Mouse (Mus musculus): ENCODE measurements around the gene Il23a. TPM values are rescaled to one million over a fixed set of nuclear protein-coding genes. Genes with fewer than 3 reads are reported as not detected.

Il23a gene
- total and polyA plus RNA-seq, 3 experiments: 0.32 to 3.6 (median 0.49) TPM

GRCm38 (mm10) chr10:128347541-128347940 is 49.0 kb upstream of the Il23a start:
- H3K9ac ChIP-seq (ENCODE audit: insufficient read depth, low read depth): no peak overlapping the region
- dilution Hi-C loops (cut with MboI; ENCODE audit: extremely low pct_ligation_motif_present, extremely low pct_unique_long_range_greater_than_20kb, low sequenced_read_pairs) (no loop called here), in situ Hi-C loops (cut with MboI; ENCODE audit: low pct_ligation_motif_present, low pct_unique_long_range_greater_than_20kb, low sequenced_read_pairs) (no loop called here)
- DNase-seq (ENCODE audit: extremely low read depth): no peak
- no peak overlapping the region for H3K27ac ChIP-seq (ENCODE audit: insufficient read depth, low read depth)
- peaks cover 60% of the 10 kb centered on the region for H3K79me2 ChIP-seq (replicated peaks; ENCODE audit: control insufficient read depth, extremely low read depth, insufficient read depth, poor library complexity, severe bottlenecking)
- TF ChIP-seq ELF1 (IDR thresholded peaks at IDR 0.05; ENCODE audit: low read depth, low read length) (no peak), HCFC1 (IDR thresholded peaks at IDR 0.05; ENCODE audit: low read depth, low read length) (no peak), ZNF384 (IDR thresholded peaks at IDR 0.05; ENCODE audit: low read depth, low read length) (no peak), E2F4 (IDR thresholded peaks at IDR 0.05; ENCODE audit: insufficient replicate concordance, low read depth, low read length) (no peak), CHD1 (IDR thresholded peaks at IDR 0.05; ENCODE audit: low read depth, low read length) (no peak), RAD21 (IDR thresholded peaks at IDR 0.05; ENCODE audit: low read depth, low read length) (no peak), JUND (conservative IDR thresholded peaks at IDR 0.05; ENCODE audit: low read depth, low read length) (no peak), ZMIZ1 (IDR thresholded peaks at IDR 0.05; ENCODE audit: low read depth, low read length) (no peak), POLR2A (IDR thresholded peaks at IDR 0.05; ENCODE audit: low read depth, low read length) (no peak), MYC (IDR thresholded peaks at IDR 0.05; ENCODE audit: low read depth, low read length) (no peak), JUN (IDR thresholded peaks at IDR 0.05; ENCODE audit: insufficient read depth, low read depth, low read length) (no peak), ZC3H11A (IDR thresholded peaks at IDR 0.05; ENCODE audit: low read depth, low read length) (no peak), MAZ (IDR thresholded peaks at IDR 0.05; ENCODE audit: low read depth, low read length) (no peak), NELFE (IDR thresholded peaks at IDR 0.05; ENCODE audit: low read depth, low read length) (no peak), CTCF (conservative IDR thresholded peaks at IDR 0.05 in 1 of 2, IDR thresholded peaks at IDR 0.05 in 1 of 2; ENCODE audit: low read depth in 2 of 2, low read length in 2 of 2) (no peak), IRF4 (IDR thresholded peaks at IDR 0.05; ENCODE audit: low read depth, low read length) (no peak), PAX5 (IDR thresholded peaks at IDR 0.05; ENCODE audit: low read length) (no peak), ZKSCAN1 (IDR thresholded peaks at IDR 0.05; ENCODE audit: borderline replicate concordance, low read depth, low read length) (no peak)
- no peak overlapping the region for H3K4me3 ChIP-seq (replicated peaks in 1 of 3; ENCODE audit: low read depth in 2 of 3, low read length in 2 of 3, poor library complexity in 1 of 3)
- H3K4me2 ChIP-seq (ENCODE audit: insufficient read depth, low read depth, poor library complexity, severe bottlenecking): no peak overlapping the region
- no peaks in the 10 kb centered on the region for H3K9me3 ChIP-seq (replicated peaks; ENCODE audit: low read length)
- no peaks in the 10 kb centered on the region for H3K27me3 ChIP-seq (replicated peaks)
- peaks cover 3 to 52% of the 10 kb centered on the region in 2 experiments; a peak in 3 of 4 replicates for H3K4me1 ChIP-seq (ENCODE audit: control insufficient read depth in 1 of 2, insufficient read depth in 2 of 2)
- peaks cover 28 to 60% of the 10 kb centered on the region in 2 experiments for H3K36me3 ChIP-seq (replicated peaks in 1 of 2; ENCODE audit: control insufficient read depth in 1 of 2, insufficient read depth in 1 of 2, low read length in 1 of 2)

GRCm38 (mm10) chr10:128344568-128345275 is 46.2 kb upstream of the Il23a start:
- peaks cover 7 to 47% of the 10 kb centered on the region in 2 experiments for H3K36me3 ChIP-seq (replicated peaks in 1 of 2; ENCODE audit: control insufficient read depth in 1 of 2, insufficient read depth in 1 of 2, low read length in 1 of 2)
- dilution Hi-C loops (cut with MboI; ENCODE audit: extremely low pct_ligation_motif_present, extremely low pct_unique_long_range_greater_than_20kb, low sequenced_read_pairs) (no loop called here), in situ Hi-C loops (cut with MboI; ENCODE audit: low pct_ligation_motif_present, low pct_unique_long_range_greater_than_20kb, low sequenced_read_pairs) (no loop called here)
- peaks cover 5 to 72% of the 10 kb centered on the region in 2 experiments for H3K4me1 ChIP-seq (ENCODE audit: control insufficient read depth in 1 of 2, insufficient read depth in 2 of 2)
- H3K79me2 ChIP-seq (replicated peaks; ENCODE audit: control insufficient read depth, extremely low read depth, insufficient read depth, poor library complexity, severe bottlenecking): peaks cover 88% of the 10 kb centered on the region
- peak overlapping the region; percentile 88 for H3K4me2 ChIP-seq (ENCODE audit: insufficient read depth, low read depth, poor library complexity, severe bottlenecking)
- DNase-seq (ENCODE audit: extremely low read depth): peak; percentile 92
- H3K9ac ChIP-seq (ENCODE audit: insufficient read depth, low read depth): peak overlapping the region; percentile 59
- peak overlapping the region in 2 of 3 experiments; percentile 41 to 48 for H3K4me3 ChIP-seq (replicated peaks in 1 of 3; ENCODE audit: low read depth in 2 of 3, low read length in 2 of 3, poor library complexity in 1 of 3)
- H3K27ac ChIP-seq (ENCODE audit: insufficient read depth, low read depth): peak overlapping the region; percentile 89
- no peaks in the 10 kb centered on the region for H3K27me3 ChIP-seq (replicated peaks)
- no peaks in the 10 kb centered on the region for H3K9me3 ChIP-seq (replicated peaks; ENCODE audit: low read length)
- TF ChIP-seq ELF1 (IDR thresholded peaks at IDR 0.05; ENCODE audit: low read depth, low read length) (0 out of 2 replicates have a peak, but pooled peaks have one; percentile 30), MYC (IDR thresholded peaks at IDR 0.05; ENCODE audit: low read depth, low read length) (peak; percentile 66; the same call in 1 of the 2 replicates), TCF12 (IDR thresholded peaks at IDR 0.05; ENCODE audit: low read depth, low read length) (peak; percentile 60; the same call in 1 of the 2 replicates), USF2 (conservative IDR thresholded peaks at IDR 0.05; ENCODE audit: low read depth, low read length) (no peak), CHD2 (IDR thresholded peaks at IDR 0.05; ENCODE audit: low read length) (peak; percentile 60; the same call in 1 of the 2 replicates), EP300 (IDR thresholded peaks at IDR 0.05; ENCODE audit: low read length) (peak; percentile 69), JUND (conservative IDR thresholded peaks at IDR 0.05; ENCODE audit: low read depth, low read length) (no peak), KAT2A (IDR thresholded peaks at IDR 0.05; ENCODE audit: insufficient replicate concordance, low read length) (no peak), GABPA (IDR thresholded peaks at IDR 0.05; ENCODE audit: insufficient replicate concordance, low read depth, low read length) (no peak), RAD21 (IDR thresholded peaks at IDR 0.05; ENCODE audit: low read depth, low read length) (no peak), NRF1 (IDR thresholded peaks at IDR 0.05; ENCODE audit: low read depth, low read length) (0 out of 2 replicates have a peak, but pooled peaks have one; percentile 11), CTCF (conservative IDR thresholded peaks at IDR 0.05 in 1 of 2, IDR thresholded peaks at IDR 0.05 in 1 of 2; ENCODE audit: low read depth in 2 of 2, low read length in 2 of 2) (no peak), ZMIZ1 (IDR thresholded peaks at IDR 0.05; ENCODE audit: low read depth, low read length) (no peak), NELFE (IDR thresholded peaks at IDR 0.05; ENCODE audit: low read depth, low read length) (0 out of 2 replicates have a peak, but pooled peaks have one; percentile 13), MAZ (IDR thresholded peaks at IDR 0.05; ENCODE audit: low read depth, low read length) (0 out of 2 replicates have a peak, but pooled peaks have one; percentile 35), ETS1 (conservative IDR thresholded peaks at IDR 0.05; ENCODE audit: low read depth, low read length) (peak; percentile 59; the same call in 1 of the 2 replicates), USF1 (IDR thresholded peaks at IDR 0.05; ENCODE audit: low read depth, low read length) (no peak), SMC3 (IDR thresholded peaks at IDR 0.05; ENCODE audit: low read depth, low read length) (0 out of 2 replicates have a peak, but pooled peaks have one; percentile 5), CHD1 (IDR thresholded peaks at IDR 0.05; ENCODE audit: low read depth, low read length) (peak; percentile 59; the same call in 1 of the 2 replicates), MAFK (IDR thresholded peaks at IDR 0.05; ENCODE audit: insufficient replicate concordance, low read length) (no peak; the same call in 1 of the 2 replicates)
